Mouse (Mus musculus) cortical plate, adult 2 months (tissue): ENCODE data around the gene Sptbn1.

Experiments used
- CTCF ChIP-seq: fragments of 200-500 bp; IDR thresholded peaks from 2 replicates; pipeline ENCODE4 v1.5.1; 2011; ENCODE audit warnings: mild to moderate bottlenecking, control low read depth, low read length; ENCODE audit not compliant: insufficient read depth; ENCODE audit errors: extremely low read depth
- POLR2A ChIP-seq: fragments of 200-500 bp; IDR thresholded peaks from 2 replicates; pipeline ENCODE4 v1.6.1; 2011; ENCODE audit warnings: mild to moderate bottlenecking, low read length, control low read depth; ENCODE audit not compliant: insufficient read depth; ENCODE audit errors: extremely low read depth

DNA sequence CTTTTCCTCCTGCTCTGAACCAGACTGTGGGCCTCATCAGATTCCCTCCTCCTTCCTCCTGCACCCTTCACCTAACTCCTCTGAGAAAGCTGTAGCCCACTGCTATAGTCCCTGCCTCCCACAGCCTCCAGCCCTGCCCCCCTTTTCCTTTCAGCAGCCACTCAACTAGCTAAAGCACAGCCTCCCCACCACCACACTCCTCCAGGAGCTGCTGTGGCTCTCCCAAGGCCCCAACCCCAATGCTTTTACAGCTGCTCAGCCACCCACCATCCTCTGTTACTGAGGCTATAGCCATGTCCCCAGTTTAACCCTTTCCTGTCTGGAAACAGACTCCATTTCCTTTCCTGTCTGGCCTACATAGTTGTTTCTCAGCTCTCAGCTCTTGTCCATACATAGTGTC is 182.9 kb downstream of the Sptbn1 start:
- TF ChIP-seq CTCF, result no peak
- TF ChIP-seq POLR2A, result no peak
